Mouse (Mus musculus) cerebellum, adult 2 months (tissue): ENCODE data around the gene Pde8a. TPM values are rescaled to one million over a fixed set of nuclear protein-coding genes. Genes with fewer than 3 reads are reported as not detected.
A peak's percentile ranks its signal among the peaks of the same experiment; 100 is the strongest.

ENCODE experiments used
- DNase-seq, 2 experiments: peaks; one replicate each; pipeline ENCODE4 v3.0.0; 2021
- H3K27ac ChIP-seq: fragments of 200-500 bp; 2 replicates; pipeline ENCODE4 v1.5.1; 2012; ENCODE audit warnings: low read length, control low read depth, inconsistent platforms; ENCODE audit not compliant: insufficient read depth
- H3K27me3 ChIP-seq: fragments of 200-500 bp; 2 replicates; pipeline ENCODE4 v1.6.1; 2012; ENCODE audit warnings: inconsistent platforms, mild to moderate bottlenecking, low read length, moderate library complexity; ENCODE audit not compliant: control insufficient read depth, insufficient read depth
- H3K4me1 ChIP-seq: fragments of 200-500 bp; 2 replicates; pipeline ENCODE4 v1.6.1; 2011; ENCODE audit warnings: low read length; ENCODE audit not compliant: control insufficient read depth, insufficient read depth
- H3K4me3 ChIP-seq: fragments of 200-500 bp; replicated peaks from 2 replicates; pipeline ENCODE3; 2011; ENCODE audit warnings: mild to moderate bottlenecking, low read depth, low read length, control low read depth; ENCODE audit not compliant: insufficient read depth
- CTCF ChIP-seq: fragments of 200-500 bp; IDR thresholded peaks from 2 replicates; pipeline ENCODE4 v1.5.1; 2011; ENCODE audit warnings: low read depth, mild to moderate bottlenecking, control low read depth, low read length, moderate library complexity, borderline replicate concordance; ENCODE audit not compliant: insufficient read depth
- POLR2A ChIP-seq: fragments of 200-500 bp; IDR thresholded peaks from 2 replicates; pipeline ENCODE4 v1.6.1; 2011; ENCODE audit warnings: low read length, control low read depth, borderline replicate concordance; ENCODE audit not compliant: insufficient read depth
- WGBS: fragments of 180-500 bp; shearing (Covaris S2); methylation state at CpG from one replicate; pipeline ENCODE4 v1.1.7; 2018; 5-methylcytosine and 5-hydroxymethylcytosine counted together
- polyA plus RNA-seq: library from polyadenylated mRNA; depleted of rRNA; stranded (reverse); fragments of >200 nt; gene quantifications from 2 replicates; pipeline ENCODE4 v1.2.3, GENCODE M21; 2012; rRNA removed

Gene Pde8a
- polyA plus RNA-seq: 16.4 and 21.8 TPM in 2 replicates

DNA sequence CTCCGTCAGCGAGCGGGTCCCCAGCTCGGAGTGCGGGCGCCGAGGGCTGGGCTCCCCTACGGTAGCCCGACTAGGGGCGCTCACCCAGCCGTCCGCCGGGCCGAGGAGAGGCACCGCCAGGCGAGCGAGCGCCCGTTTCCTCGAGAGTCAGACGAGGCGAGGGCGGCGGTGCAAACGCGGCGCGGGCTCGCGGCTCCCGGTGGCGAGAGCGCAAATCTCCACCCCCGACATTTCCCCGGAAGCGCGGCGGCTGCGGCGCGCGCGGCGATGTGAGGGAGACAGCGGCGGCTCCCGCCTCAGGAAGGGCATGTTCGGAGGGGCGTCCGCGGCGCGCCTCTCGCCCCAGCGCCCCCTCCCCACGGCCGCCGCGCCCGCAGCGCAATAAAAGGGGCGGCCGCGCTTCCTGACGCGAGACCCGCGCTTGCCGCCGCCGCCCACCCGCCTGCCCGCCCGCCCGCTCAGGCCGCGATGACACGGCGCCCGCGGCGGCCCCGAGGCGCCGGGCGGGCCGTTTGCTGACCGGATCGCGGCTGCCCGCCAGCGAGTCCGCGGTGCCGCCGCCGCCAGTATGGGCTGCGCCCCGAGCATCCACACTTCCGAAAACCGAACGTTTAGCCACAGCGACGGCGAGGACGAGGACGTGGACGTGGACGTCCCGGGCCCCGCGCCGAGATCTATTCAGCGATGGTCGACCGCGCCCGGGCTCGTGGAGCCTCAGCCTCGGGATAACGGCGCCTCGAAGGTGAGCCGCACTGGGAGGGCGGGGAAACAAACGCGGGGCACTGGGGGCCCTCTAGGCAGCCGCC lies at the start of gene Pde8a:
TSS of gene Pde8a (plus strand) at position 250 of the 806 bp plus-strand sequence.
- Histone ChIP-seq H3K27ac (peak within 1 kb of the TSS; percentile 43; the same call in 1 of the 2 replicates), H3K4me3 (peak within 1 kb of the TSS; percentile 34), H3K27me3 (peaks cover 7% of the 10 kb centered on the region; the same call in 1 of the 2 replicates), H3K4me1 (no peaks in the 10 kb centered on the region)
- DNase-seq: no peak
- WGBS: 2% methylated on average over 109 of the region's 128 CpGs
- no peak for TF ChIP-seq CTCF
- TF ChIP-seq POLR2A: no peak

DNA sequence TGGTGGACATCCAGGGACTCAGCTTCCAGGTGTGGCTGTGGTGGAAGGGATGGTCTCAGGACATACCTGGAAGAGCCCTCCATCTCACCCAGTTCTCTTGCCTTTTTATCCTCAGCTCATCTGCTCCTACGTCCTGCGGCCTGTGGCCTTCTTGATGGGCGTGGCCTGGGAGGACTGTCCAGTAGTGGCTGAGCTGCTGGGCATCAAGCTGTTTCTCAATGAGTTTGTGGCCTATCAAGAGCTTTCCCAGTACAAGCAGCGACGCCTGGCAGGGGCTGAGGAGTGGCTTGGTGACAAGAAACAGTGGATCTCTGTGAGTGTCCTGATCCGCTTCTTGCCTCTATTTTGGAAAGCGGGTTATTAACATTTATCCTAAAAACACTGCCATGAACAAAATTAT lies 49.0 kb upstream of the Pde8a start:
- no peaks in the 10 kb centered on the region for H3K27me3 ChIP-seq
- WGBS: 64% methylated on average over 7 of the region's 7 CpGs
- no peak for TF ChIP-seq POLR2A
- no peak for TF ChIP-seq CTCF
- H3K27ac ChIP-seq: no peak overlapping the region
- H3K4me1 ChIP-seq: no peaks in the 10 kb centered on the region
- H3K4me3 ChIP-seq: no peak overlapping the region
- DNase-seq: no peak

DNA sequence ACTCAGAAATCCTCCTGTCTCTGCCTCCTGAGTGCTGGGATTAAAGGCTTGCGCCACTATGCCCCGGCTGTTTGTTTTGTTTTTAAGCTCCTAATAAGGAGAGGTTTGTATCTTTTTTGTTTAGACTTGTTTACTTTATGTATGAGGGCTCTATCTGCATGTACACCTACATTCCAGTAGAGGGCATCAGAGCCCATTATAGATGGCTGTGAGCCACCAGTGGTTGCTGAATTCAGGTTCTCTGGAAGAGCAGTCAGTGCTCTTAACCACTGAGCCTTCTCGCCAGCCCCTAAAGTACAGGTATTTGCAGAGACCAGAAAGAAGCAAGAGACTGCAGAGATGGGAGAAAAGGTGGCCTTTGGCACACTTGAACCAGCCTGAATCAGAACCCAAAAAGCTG lies 46.3 kb upstream of the Pde8a start:
- Histone ChIP-seq H3K4me1 (no peaks in the 10 kb centered on the region), H3K4me3 (no peak overlapping the region), H3K27me3 (no peaks in the 10 kb centered on the region), H3K27ac (no peak overlapping the region)
- TF ChIP-seq POLR2A (no peak), CTCF (peak; percentile 43; the same call in 1 of the 2 replicates)
- DNase-seq: peak; percentile 20 to 25
- 21% methylated on average over 3 of the region's 3 CpGs for WGBS

- DNase-seq: no peak
- no peak for TF ChIP-seq CTCF
- no peak for TF ChIP-seq POLR2A
- WGBS: 60% methylated on average over 7 of the region's 7 CpGs
- H3K4me1 ChIP-seq: no peaks in the 10 kb centered on the region
- no peak overlapping the region for H3K27ac ChIP-seq
- H3K27me3 ChIP-seq: no peaks in the 10 kb centered on the region
- H3K4me3 ChIP-seq: no peak overlapping the region
Observed at GRCm38 (mm10) chr7:81169351-81169750, 44.0 kb upstream of the Pde8a start.

GRCm38 (mm10) chr7:81173931-81174330 lies 39.5 kb upstream of the Pde8a start:
- H3K27ac ChIP-seq: no peak overlapping the region
- no peak for TF ChIP-seq CTCF
- no peak for TF ChIP-seq POLR2A
- H3K4me3 ChIP-seq: no peak overlapping the region
- 92% methylated on average over 2 of the region's 2 CpGs for WGBS
- no peak for DNase-seq
- no peaks in the 10 kb centered on the region for H3K4me1 ChIP-seq
- no peaks in the 10 kb centered on the region for H3K27me3 ChIP-seq

- Histone ChIP-seq H3K4me1 (no peaks in the 10 kb centered on the region), H3K4me3 (no peak overlapping the region), H3K27ac (no peak overlapping the region), H3K27me3 (no peaks in the 10 kb centered on the region)
- WGBS: 88% methylated on average over 5 of the region's 5 CpGs
- no peak for DNase-seq
- TF ChIP-seq CTCF (no peak), POLR2A (no peak)
Observed at GRCm38 (mm10) chr7:81174654-81175053, 38.7 kb upstream of the Pde8a start.

- Histone ChIP-seq H3K27ac (no peak overlapping the region), H3K27me3 (no peaks in the 10 kb centered on the region), H3K4me1 (no peaks in the 10 kb centered on the region), H3K4me3 (no peak overlapping the region)
- no peak for DNase-seq
- 39% methylated on average over 5 of the region's 5 CpGs for WGBS
- TF ChIP-seq CTCF (no peak), POLR2A (no peak)
Observed at GRCm38 (mm10) chr7:81176187-81176769, 37.1 kb upstream of the Pde8a start.

GRCm38 (mm10) chr7:81179494-81179893 lies 33.9 kb upstream of the Pde8a start:
- TF ChIP-seq CTCF (no peak), POLR2A (no peak)
- H3K27me3 ChIP-seq: no peaks in the 10 kb centered on the region
- H3K4me3 ChIP-seq: no peak overlapping the region
- no peaks in the 10 kb centered on the region for H3K4me1 ChIP-seq
- no peak overlapping the region for H3K27ac ChIP-seq
- no peak for DNase-seq
- 78% methylated on average over 5 of the region's 5 CpGs for WGBS
